Mouse (Mus musculus) CH12.LX (cell line): ENCODE data around the gene Btbd8. TPM values are rescaled to one million over a fixed set of nuclear protein-coding genes. Genes with fewer than 3 reads are reported as not detected.

Experiments
- DNase-seq: peaks from one replicate; pipeline ENCODE4 v3.0.0-alpha.2; 2013; ENCODE audit errors: extremely low read depth
- H3K27ac ChIP-seq: 2 replicates; pipeline ENCODE4 v1.5.1; 2012; ENCODE audit warnings: low read depth, mild to moderate bottlenecking, control low read depth, moderate library complexity; ENCODE audit not compliant: insufficient read depth
- H3K27me3 ChIP-seq: replicated peaks from 2 replicates; pipeline ENCODE3; 2012; ENCODE audit warnings: inconsistent platforms
- H3K36me3 ChIP-seq, 2 experiments: replicated peaks in 1 of 2; 2 replicates each; pipeline versions ENCODE3 to v1.6.1; 2012; ENCODE audit warnings: inconsistent platforms in 1 of 2, low read length in 1 of 2, mild to moderate bottlenecking in 1 of 2, mixed read lengths in 1 of 2, moderate library complexity in 1 of 2; ENCODE audit not compliant: control insufficient read depth in 1 of 2, insufficient read depth in 1 of 2
- H3K4me1 ChIP-seq, 2 experiments: 2 replicates each; pipeline ENCODE4 v1.6.1; 2012; ENCODE audit warnings: inconsistent platforms in 1 of 2, moderate library complexity in 1 of 2; ENCODE audit not compliant: insufficient read depth in 2 of 2, control insufficient read depth in 1 of 2
- H3K4me2 ChIP-seq: 2 replicates; pipeline ENCODE4 v1.6.1; 2012; ENCODE audit warnings: low read depth, mild to moderate bottlenecking, control low read depth; ENCODE audit not compliant: poor library complexity, insufficient read depth, severe bottlenecking
- H3K4me3 ChIP-seq, 3 experiments: fragments of 150-350 bp in 1 of 3; sonication (generic) in 1 of 3; replicated peaks in 1 of 3; 2 replicates each; pipeline versions ENCODE3 to v1.5.1; 2011 to 2012; ENCODE audit warnings: low read depth in 2 of 3, low read length in 2 of 3, mild to moderate bottlenecking in 2 of 3, moderate library complexity in 2 of 3, control low read depth in 1 of 3, improper control_type of control experiment in 1 of 3, inconsistent platforms in 1 of 3, mixed read lengths in 1 of 3; ENCODE audit not compliant: poor library complexity in 1 of 3
- H3K79me2 ChIP-seq: replicated peaks from 2 replicates; pipeline ENCODE4 v1.6.1; 2012; ENCODE audit warnings: mild to moderate bottlenecking, moderate library complexity; ENCODE audit not compliant: control insufficient read depth, poor library complexity, insufficient read depth, severe bottlenecking; ENCODE audit errors: extremely low read depth
- H3K9ac ChIP-seq: 2 replicates; pipeline ENCODE4 v1.6.1; 2012; ENCODE audit warnings: low read depth, mild to moderate bottlenecking, control low read depth, moderate library complexity; ENCODE audit not compliant: insufficient read depth
- H3K9me3 ChIP-seq: replicated peaks from 2 replicates; pipeline ENCODE3; 2012; ENCODE audit warnings: low read length, inconsistent platforms, mixed read lengths
- CHD1 ChIP-seq: IDR thresholded peaks from 2 replicates; pipeline ENCODE4 v1.6.1; 2012; ENCODE audit warnings: low read depth, low read length, improper control_type of control experiment, inconsistent platforms
- CTCF ChIP-seq, 2 experiments: IDR thresholded peaks in 1 of 2; conservative IDR thresholded peaks in 1 of 2; 2 replicates each; pipeline ENCODE4 v1.5.1; 2011 to 2012; ENCODE audit warnings: low read depth in 2 of 2, low read length in 2 of 2, improper control_type of control experiment in 1 of 2, inconsistent platforms in 1 of 2, mild to moderate bottlenecking in 1 of 2, moderate library complexity in 1 of 2
- E2F4 ChIP-seq: IDR thresholded peaks from 2 replicates; pipeline ENCODE4 v1.6.1; 2011; ENCODE audit warnings: low read depth, low read length, improper control_type of control experiment; ENCODE audit not compliant: insufficient replicate concordance
- ELF1 ChIP-seq: IDR thresholded peaks from 2 replicates; pipeline ENCODE4 v1.6.1; 2014; ENCODE audit warnings: low read depth, mild to moderate bottlenecking, inconsistent platforms, low read length, improper control_type of control experiment
- ETS1 ChIP-seq: conservative IDR thresholded peaks from 2 replicates; pipeline ENCODE4 v1.6.1; 2012; ENCODE audit warnings: low read depth, mild to moderate bottlenecking, inconsistent platforms, low read length, improper control_type of control experiment, moderate library complexity
- HCFC1 ChIP-seq: IDR thresholded peaks from 2 replicates; pipeline ENCODE4 v1.6.1; 2012; ENCODE audit warnings: low read depth, mild to moderate bottlenecking, inconsistent platforms, low read length, improper control_type of control experiment
- IRF4 ChIP-seq: IDR thresholded peaks from 2 replicates; pipeline ENCODE4 v1.6.1; 2014; ENCODE audit warnings: low read depth, mild to moderate bottlenecking, inconsistent platforms, low read length, improper control_type of control experiment
- JUN ChIP-seq: IDR thresholded peaks from 2 replicates; pipeline ENCODE4 v1.6.1; 2011; ENCODE audit warnings: low read depth, mild to moderate bottlenecking, low read length, improper control_type of control experiment, moderate library complexity; ENCODE audit not compliant: insufficient read depth
- JUND ChIP-seq: conservative IDR thresholded peaks from 2 replicates; pipeline ENCODE4 v1.6.1; 2011; ENCODE audit warnings: low read depth, low read length, improper control_type of control experiment
- KAT2A ChIP-seq: IDR thresholded peaks from 2 replicates; pipeline ENCODE4 v1.6.1; 2012; ENCODE audit warnings: low read length, improper control_type of control experiment, inconsistent platforms; ENCODE audit not compliant: insufficient replicate concordance
- MAFK ChIP-seq: IDR thresholded peaks from 2 replicates; pipeline ENCODE4 v1.6.1; 2011; ENCODE audit warnings: low read length, improper control_type of control experiment; ENCODE audit not compliant: insufficient replicate concordance
- MAX ChIP-seq: IDR thresholded peaks from 2 replicates; pipeline ENCODE4 v1.6.1; 2011; ENCODE audit warnings: low read length, improper control_type of control experiment
- MAZ ChIP-seq: IDR thresholded peaks from 2 replicates; pipeline ENCODE4 v1.6.1; 2012; ENCODE audit warnings: low read depth, mild to moderate bottlenecking, inconsistent platforms, low read length, improper control_type of control experiment, moderate library complexity
- MEF2A ChIP-seq: IDR thresholded peaks from 2 replicates; pipeline ENCODE4 v1.6.1; 2014; ENCODE audit warnings: low read depth, mild to moderate bottlenecking, inconsistent platforms, low read length, improper control_type of control experiment, borderline replicate concordance
- MXI1 ChIP-seq: IDR thresholded peaks from 2 replicates; pipeline ENCODE4 v1.6.1; 2011; ENCODE audit warnings: mild to moderate bottlenecking, low read depth, low read length, improper control_type of control experiment
- NELFE ChIP-seq: IDR thresholded peaks from 2 replicates; pipeline ENCODE4 v1.6.1; 2011; ENCODE audit warnings: low read depth, low read length, improper control_type of control experiment
- NRF1 ChIP-seq: IDR thresholded peaks from 2 replicates; pipeline ENCODE4 v1.6.1; 2014; ENCODE audit warnings: low read depth, mild to moderate bottlenecking, inconsistent platforms, low read length, improper control_type of control experiment, moderate library complexity
- PAX5 ChIP-seq: IDR thresholded peaks from 2 replicates; pipeline ENCODE4 v1.6.1; 2012; ENCODE audit warnings: low read length, inconsistent platforms, mixed read lengths
- POLR2AphosphoS2 ChIP-seq: IDR thresholded peaks from 2 replicates; pipeline ENCODE4 v1.6.1; 2011; ENCODE audit warnings: low read depth, low read length, improper control_type of control experiment
- RAD21 ChIP-seq: IDR thresholded peaks from 2 replicates; pipeline ENCODE4 v1.6.1; 2011; ENCODE audit warnings: low read depth, mild to moderate bottlenecking, low read length, improper control_type of control experiment, moderate library complexity
- RCOR1 ChIP-seq: conservative IDR thresholded peaks from 2 replicates; pipeline ENCODE4 v1.6.1; 2012; ENCODE audit warnings: low read depth, mild to moderate bottlenecking, inconsistent platforms, low read length, improper control_type of control experiment
- SMC3 ChIP-seq: IDR thresholded peaks from 2 replicates; pipeline ENCODE4 v1.6.1; 2011; ENCODE audit warnings: low read depth, low read length, improper control_type of control experiment
- TCF12 ChIP-seq: IDR thresholded peaks from 2 replicates; pipeline ENCODE4 v1.6.1; 2014; ENCODE audit warnings: low read depth, mild to moderate bottlenecking, inconsistent platforms, low read length, improper control_type of control experiment
- UBTF ChIP-seq: IDR thresholded peaks from 2 replicates; pipeline ENCODE4 v1.6.1; 2012; ENCODE audit warnings: low read depth, mild to moderate bottlenecking, inconsistent platforms, low read length, improper control_type of control experiment, moderate library complexity
- USF1 ChIP-seq: IDR thresholded peaks from 2 replicates; pipeline ENCODE4 v1.6.1; 2014; ENCODE audit warnings: low read depth, mild to moderate bottlenecking, inconsistent platforms, low read length, improper control_type of control experiment
- USF2 ChIP-seq: conservative IDR thresholded peaks from 2 replicates; pipeline ENCODE4 v1.6.1; 2011; ENCODE audit warnings: low read depth, low read length, improper control_type of control experiment
- ZC3H11A ChIP-seq: IDR thresholded peaks from 2 replicates; pipeline ENCODE4 v1.6.1; 2012; ENCODE audit warnings: low read depth, mild to moderate bottlenecking, inconsistent platforms, low read length, improper control_type of control experiment
- ZKSCAN1 ChIP-seq: IDR thresholded peaks from 2 replicates; pipeline ENCODE4 v1.6.1; 2012; ENCODE audit warnings: low read depth, inconsistent platforms, low read length, improper control_type of control experiment, borderline replicate concordance
- ZMIZ1 ChIP-seq: IDR thresholded peaks from 2 replicates; pipeline ENCODE4 v1.6.1; 2012; ENCODE audit warnings: low read depth, mild to moderate bottlenecking, inconsistent platforms, low read length, improper control_type of control experiment
- ZNF384 ChIP-seq: IDR thresholded peaks from 2 replicates; pipeline ENCODE4 v1.6.1; 2012; ENCODE audit warnings: low read depth, low read length, improper control_type of control experiment, inconsistent platforms
- dilution Hi-C: fragments of 300-500 bp; cut with MboI; formaldehyde crosslinking; loops from 2 replicates; pipeline ENCODE4 v1.14.3; 2020; ENCODE audit warnings: low sequenced_read_pairs; ENCODE audit not compliant: extremely low pct_unique_long_range_greater_than_20kb, extremely low pct_ligation_motif_present
- in situ Hi-C: fragments of 300-500 bp; cut with MboI; formaldehyde crosslinking; loops from 3 replicates; pipeline ENCODE4 v1.14.3; 2019; ENCODE audit warnings: low sequenced_read_pairs, low pct_ligation_motif_present, low pct_unique_long_range_greater_than_20kb, mixed read lengths
- polyA plus RNA-seq: library from polyadenylated mRNA; unstranded; fragments of >175 nt; gene quantifications from 2 replicates; pipeline ENCODE4 v1.2.1, GENCODE M21; 2012; ENCODE audit warnings: low read depth; ENCODE audit not compliant: insufficient read length
- total RNA-seq, 2 experiments: library from RNA; depleted of rRNA; stranded (reverse); fragments of 300-350 nt in 1 of 2; fragments of >200 nt in 1 of 2; gene quantifications; 2 replicates each; pipeline ENCODE4 v1.2.3; 2012 to 2014

Btbd8 gene
- total and polyA plus RNA-seq, 3 experiments, result 5.1 to 5.9 (median 5.2) TPM

DNA sequence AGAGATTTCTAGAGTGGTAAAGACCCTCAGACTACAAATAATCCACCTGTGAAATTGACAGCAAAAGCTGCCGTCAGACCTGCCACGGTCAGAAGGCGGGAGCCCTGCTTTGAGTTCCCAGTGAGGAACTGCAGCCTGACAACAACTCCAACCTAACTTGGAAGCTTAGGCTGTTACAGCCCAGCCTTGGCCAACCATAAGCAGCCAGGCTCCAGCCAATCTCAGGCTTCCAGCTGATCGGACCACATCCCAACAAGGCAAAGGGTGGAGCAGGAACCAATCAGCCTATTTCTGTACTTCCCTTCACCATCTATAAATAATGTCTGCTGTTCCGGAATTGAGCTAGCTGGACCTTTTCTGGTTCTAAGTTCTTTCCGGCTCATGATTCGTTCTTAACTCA, 84.1 kb downstream of the Btbd8 start:
- no peaks in the 10 kb centered on the region for H3K9me3 ChIP-seq
- no peak overlapping the region for H3K4me3 ChIP-seq
- H3K27ac ChIP-seq, result no peak overlapping the region
- peaks cover 2 to 28% of the 10 kb centered on the region in 2 experiments for H3K4me1 ChIP-seq
- no peak overlapping the region for H3K9ac ChIP-seq
- no peak for DNase-seq
- H3K4me2 ChIP-seq, result no peak overlapping the region
- dilution Hi-C loops (no loop called here), in situ Hi-C loops (loop anchor here (25.0 kb wide), 1 partner anchor 535 kb away; no protein-coding TSS in a partner anchor)
- no peaks in the 10 kb centered on the region for H3K79me2 ChIP-seq
- no peaks in the 10 kb centered on the region for H3K27me3 ChIP-seq
- no peaks in the 10 kb centered on the region for H3K36me3 ChIP-seq
- TF ChIP-seq USF1, result no peak
- no peak for TF ChIP-seq POLR2AphosphoS2
- no peak for TF ChIP-seq KAT2A
- no peak for TF ChIP-seq JUN
- TF ChIP-seq CHD1, result no peak
- no peak for TF ChIP-seq MAX
- no peak for TF ChIP-seq UBTF
- TF ChIP-seq MAFK, result no peak
- TF ChIP-seq ZC3H11A, result no peak
- no peak for TF ChIP-seq USF2
- TF ChIP-seq TCF12, result no peak
- TF ChIP-seq NELFE, result no peak
- TF ChIP-seq CTCF (conservative IDR thresholded peaks at IDR 0.05 in 1 of 2, IDR thresholded peaks at IDR 0.05 in 1 of 2; ENCODE audit: low read depth in 2 of 2, low read length in 2 of 2), result no peak
- TF ChIP-seq MAZ, result no peak
- no peak for TF ChIP-seq E2F4
- TF ChIP-seq, all 38 proteins: peak for 0

GRCm38 (mm10) chr5:107524281-107524680, 86.5 kb downstream of the Btbd8 start:
- Histone ChIP-seq H3K79me2 (no peaks in the 10 kb centered on the region), H3K4me1 (peaks cover 2 to 26% of the 10 kb centered on the region in 2 experiments), H3K9me3 (no peaks in the 10 kb centered on the region), H3K27me3 (no peaks in the 10 kb centered on the region), H3K9ac (no peak overlapping the region), H3K4me2 (no peak overlapping the region), H3K27ac (no peak overlapping the region), H3K36me3 (no peaks in the 10 kb centered on the region), H3K4me3 (no peak overlapping the region)
- dilution Hi-C loops (no loop called here), in situ Hi-C loops (loop anchor here (25.0 kb wide), 1 partner anchor 537 kb away; no protein-coding TSS in a partner anchor)
- peak; percentile 48 for DNase-seq
- TF ChIP-seq USF2, result no peak
- no peak for TF ChIP-seq RAD21
- TF ChIP-seq ZKSCAN1, result no peak
- no peak for TF ChIP-seq UBTF
- no peak for TF ChIP-seq USF1
- no peak for TF ChIP-seq NRF1
- TF ChIP-seq CTCF (conservative IDR thresholded peaks at IDR 0.05 in 1 of 2, IDR thresholded peaks at IDR 0.05 in 1 of 2; ENCODE audit: low read depth in 2 of 2, low read length in 2 of 2), result 0 out of 4 replicates have a peak, but pooled peaks of 1 of the 2 experiments have one; percentile 0
- no peak for TF ChIP-seq ELF1
- no peak for TF ChIP-seq PAX5
- no peak; the same call in 1 of the 2 replicates for TF ChIP-seq JUND
- peak; percentile 95 for TF ChIP-seq MAFK
- TF ChIP-seq NELFE, result no peak
- TF ChIP-seq SMC3, result no peak
- peak; percentile 57 for TF ChIP-seq ETS1
- no peak for TF ChIP-seq HCFC1
- TF ChIP-seq ZMIZ1, result no peak
- no peak for TF ChIP-seq E2F4
- TF ChIP-seq ZC3H11A, result no peak
- no peak for TF ChIP-seq CHD1
- no peak for TF ChIP-seq JUN
- no peak for TF ChIP-seq RCOR1
- peak; percentile 42; the same call in 1 of the 2 replicates for TF ChIP-seq MAX
- peak; percentile 42; the same call in 1 of the 2 replicates for TF ChIP-seq MEF2A
- TF ChIP-seq ZNF384, result peak; percentile 48; the same call in 1 of the 2 replicates
- TF ChIP-seq IRF4, result 0 out of 2 replicates have a peak, but pooled peaks have one; percentile 27
- TF ChIP-seq MXI1, result no peak
- TF ChIP-seq KAT2A, result no peak
